Mouse (Mus musculus) right cerebral cortex, adult 2 months (tissue): Measurements from ENCODE around the gene Slc17a6.

Experiments used
- DNase-seq, 2 experiments: peaks; one replicate each; pipeline ENCODE4 v3.0.0; 2021 to 2022; ENCODE audit warnings: low spot score in 2 of 2

Slc17a6 gene

DNA sequence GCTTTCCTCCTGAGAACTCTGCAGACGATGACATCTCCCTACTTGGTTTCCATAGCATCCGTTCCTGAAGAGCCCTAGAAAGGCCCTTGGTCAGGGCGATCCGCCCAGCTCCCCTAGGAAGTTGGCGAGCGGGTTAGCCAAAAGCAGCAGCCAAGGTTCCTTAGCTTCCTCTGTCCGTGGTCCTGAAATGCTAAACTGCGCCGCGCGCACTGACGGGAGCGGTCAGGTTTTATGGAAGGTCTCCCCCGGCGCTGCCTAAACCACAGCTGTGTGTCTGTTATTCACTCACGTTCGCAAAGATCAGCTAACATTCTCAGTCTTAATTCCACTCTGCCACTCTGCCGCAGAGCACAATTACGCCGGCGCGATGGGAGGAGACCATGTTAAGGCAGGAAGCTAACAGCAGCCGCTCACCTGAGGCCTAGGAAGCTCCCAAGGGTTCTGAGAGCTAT is at the start of gene Slc17a6:
Gene Slc17a6, plus strand, starts transcription at position 313 of the 452 bp plus-strand sequence.
- DNase-seq: peak; percentile 46 to 62

DNA sequence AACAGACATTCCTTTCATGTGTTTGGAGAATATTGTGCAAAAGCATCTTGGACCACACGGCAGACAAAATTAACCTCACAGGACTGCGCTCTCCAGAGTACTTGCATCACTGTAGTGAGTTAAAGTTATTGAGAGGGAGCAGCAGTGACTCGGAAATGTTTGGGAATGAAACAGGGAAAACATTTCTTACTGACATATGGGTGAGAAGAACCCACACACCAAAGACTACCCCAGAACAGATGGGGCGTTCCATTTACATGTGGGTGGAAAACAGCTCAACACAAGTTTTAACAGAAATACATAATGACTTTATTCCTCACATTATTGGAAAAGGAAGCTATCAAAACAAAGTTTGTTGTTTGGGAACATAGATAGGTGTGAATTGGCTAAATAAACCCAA is 21.8 kb upstream of the Slc17a6 start:
- peak; percentile 26 to 33 for DNase-seq

GRCm38 (mm10) chr7:51603741-51604140 is 18.1 kb upstream of the Slc17a6 start:
- no peak for DNase-seq

DNA sequence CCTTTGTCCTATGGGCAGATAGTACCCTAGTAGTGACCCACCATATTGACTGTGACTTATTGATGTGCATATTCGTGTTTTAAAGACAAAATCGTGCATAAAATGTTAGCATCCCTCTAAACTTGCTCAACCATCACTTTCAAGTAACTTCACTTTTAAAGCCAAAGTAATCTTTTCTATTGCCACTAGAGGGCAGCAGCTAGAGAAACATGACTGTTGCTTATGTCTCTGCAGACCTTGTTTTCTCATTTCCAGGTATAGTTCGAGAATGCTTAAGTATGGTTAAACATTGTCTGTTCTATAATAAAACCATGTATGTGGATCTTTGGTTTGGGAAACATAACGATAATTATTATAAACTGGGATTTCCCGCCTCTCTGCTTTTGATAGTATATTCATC is 7.4 kb upstream of the Slc17a6 start:
- no peak for DNase-seq

- no peak for DNase-seq
Measured at GRCm38 (mm10) chr7:51617941-51618340, 3.9 kb upstream of the Slc17a6 start.

- DNase-seq: no peak
Measured at GRCm38 (mm10) chr7:51618412-51618811, 3.4 kb upstream of the Slc17a6 start.

- no peak for DNase-seq
Measured at GRCm38 (mm10) chr7:51619977-51620376, 1.8 kb upstream of the Slc17a6 start.

DNA sequence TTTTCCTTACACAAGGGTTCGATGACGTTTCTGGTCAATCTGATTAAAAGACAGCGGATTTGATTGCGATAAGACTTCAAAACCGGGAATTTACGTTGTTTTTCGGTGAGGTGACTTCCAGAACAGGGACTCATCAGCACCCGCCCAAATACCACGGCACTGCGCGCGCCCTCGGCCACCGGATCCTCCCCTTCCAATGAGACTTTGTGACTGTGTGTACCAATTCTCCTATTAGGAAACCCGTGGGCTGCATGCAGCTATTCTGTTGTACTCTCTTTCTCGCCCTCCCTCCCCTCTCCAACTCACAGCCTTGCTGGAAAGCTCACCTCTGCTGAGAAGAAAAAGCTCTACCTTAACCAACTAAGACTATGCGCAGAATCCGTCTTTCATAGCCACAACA is 390 bp downstream of the Slc17a6 start:
- DNase-seq: peak; percentile 35 to 47

- no peak for DNase-seq
Measured at GRCm38 (mm10) chr7:51622666-51623065, 860 bp downstream of the Slc17a6 start.

DNA sequence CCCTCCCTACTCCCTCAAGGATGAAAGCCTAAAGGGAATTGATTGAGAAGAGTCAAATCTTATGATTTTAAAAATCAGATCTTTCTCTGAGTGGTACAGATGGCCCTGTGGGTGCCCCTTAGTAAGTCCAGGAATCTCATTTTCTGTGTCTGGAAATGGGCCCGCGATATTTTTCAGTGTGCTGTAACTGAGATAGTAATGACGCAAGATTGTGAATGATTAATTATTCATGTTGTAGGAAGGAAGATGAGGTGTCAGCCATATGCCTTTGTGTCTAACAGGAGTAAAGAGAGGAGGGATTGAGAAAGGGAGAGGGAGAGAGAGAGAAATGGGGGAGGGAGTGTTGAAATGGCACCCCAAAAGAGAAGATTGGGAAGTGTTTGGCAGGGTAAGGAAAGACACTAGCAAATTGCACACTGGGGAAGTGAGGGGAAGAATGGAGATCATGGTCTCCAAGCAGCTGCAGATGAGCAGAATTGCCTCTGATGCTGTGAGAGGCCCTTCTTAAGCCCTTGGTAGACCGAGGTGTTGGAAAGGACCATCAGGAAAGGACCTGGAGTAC is 2.6 kb downstream of the Slc17a6 start:
- DNase-seq: no peak

GRCm38 (mm10) chr7:51625161-51625560 is 3.4 kb downstream of the Slc17a6 start:
- DNase-seq: peak in 1 of 2 experiments; percentile 7

GRCm38 (mm10) chr7:51625591-51626255 is 3.9 kb downstream of the Slc17a6 start:
- DNase-seq: no peak

- peak in 1 of 2 experiments; percentile 14 for DNase-seq
Measured at GRCm38 (mm10) chr7:51626451-51627000, 4.7 kb downstream of the Slc17a6 start.

DNA sequence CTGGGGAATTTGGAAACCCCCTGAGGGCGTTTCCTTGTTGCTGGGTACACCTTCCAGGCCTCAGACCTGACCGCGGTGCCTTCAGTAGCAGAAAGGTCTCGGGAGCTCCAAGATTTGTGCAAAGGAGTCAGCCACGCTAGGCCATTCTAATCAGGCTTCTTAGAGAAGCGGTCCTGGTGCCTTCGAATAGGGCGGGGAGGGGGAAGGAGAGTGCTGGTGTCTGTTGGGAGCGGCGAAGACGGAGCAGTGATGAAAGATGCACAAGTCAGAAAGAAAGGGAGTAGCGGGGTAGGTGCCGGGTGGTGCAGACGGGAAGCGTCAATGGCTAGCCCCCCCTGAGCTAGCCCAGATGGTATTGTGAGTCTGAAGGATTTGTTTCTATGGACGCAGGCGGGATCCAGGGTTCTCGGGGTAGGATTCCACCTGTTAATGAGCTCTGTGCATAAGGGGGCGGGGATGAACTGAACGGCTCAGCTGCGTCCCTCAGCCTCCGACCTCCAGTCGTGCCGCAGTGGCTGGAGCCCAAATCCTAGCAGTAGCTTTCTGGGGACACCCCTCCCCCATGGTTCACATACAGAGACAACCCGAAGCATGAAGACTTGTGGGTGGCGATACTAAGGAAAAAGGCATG is 5.3 kb downstream of the Slc17a6 start:
- DNase-seq: peak; percentile 16 to 26

DNA sequence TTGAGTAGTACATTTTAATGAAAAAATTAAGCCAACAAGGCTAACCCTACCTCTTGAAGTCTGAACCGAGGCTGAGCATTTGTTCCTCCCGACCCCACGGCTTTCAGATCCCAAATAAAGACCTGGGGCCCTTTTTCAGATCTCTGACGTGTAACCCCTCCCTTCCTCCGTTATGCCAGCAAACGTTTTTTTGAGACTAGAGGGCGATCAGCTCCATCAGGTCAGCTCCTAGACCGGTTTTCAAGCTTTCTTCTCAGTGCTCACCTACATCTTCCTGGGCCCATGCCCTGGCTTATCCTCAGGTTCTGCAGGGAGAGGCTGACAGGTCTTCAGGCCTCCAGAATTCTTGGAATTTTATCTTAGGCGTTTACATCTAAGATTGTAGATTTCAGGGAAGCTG is 5.9 kb downstream of the Slc17a6 start:
- no peak for DNase-seq

- no peak for DNase-seq
Measured at GRCm38 (mm10) chr7:51628349-51628748, 6.5 kb downstream of the Slc17a6 start.

DNA sequence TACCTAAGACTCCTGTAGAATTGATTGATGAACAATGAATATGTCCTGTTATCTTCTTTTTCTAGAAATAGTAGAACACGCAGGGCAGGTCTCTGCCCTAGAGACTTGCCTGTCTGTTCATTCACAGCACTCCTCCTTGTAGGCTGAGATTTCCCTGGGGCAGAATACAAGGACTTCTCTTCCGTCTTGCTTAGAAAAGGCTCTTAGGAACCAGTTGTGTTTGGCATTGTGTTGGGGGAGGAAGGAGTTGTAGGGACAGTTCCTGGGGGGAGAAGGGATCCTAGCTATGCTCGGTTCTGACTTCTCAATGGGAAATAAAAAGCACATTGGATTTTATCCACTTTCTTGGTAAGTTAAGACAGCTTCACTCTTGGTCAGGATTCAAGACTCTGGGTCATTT is 7.4 kb downstream of the Slc17a6 start:
- no peak for DNase-seq

DNA sequence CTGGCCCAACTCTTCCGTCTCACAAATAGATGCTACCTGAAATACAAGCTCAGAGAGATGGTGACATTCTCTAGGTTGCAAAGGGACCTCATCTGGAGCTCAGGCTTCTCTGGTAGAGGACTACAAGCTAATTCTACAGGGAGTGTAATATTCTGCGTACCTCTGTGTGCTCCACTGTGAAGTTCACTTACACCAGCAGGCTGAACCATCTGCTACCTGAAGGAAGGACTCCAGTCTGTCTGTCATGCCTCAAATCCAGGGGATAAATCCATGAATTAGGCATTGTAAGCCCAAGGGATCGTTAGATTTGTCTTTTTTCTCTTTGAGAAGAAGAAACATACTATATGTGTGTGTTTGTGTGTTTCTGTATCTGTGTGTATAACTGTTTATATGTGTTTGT is 9.4 kb downstream of the Slc17a6 start:
- no peak for DNase-seq

DNA sequence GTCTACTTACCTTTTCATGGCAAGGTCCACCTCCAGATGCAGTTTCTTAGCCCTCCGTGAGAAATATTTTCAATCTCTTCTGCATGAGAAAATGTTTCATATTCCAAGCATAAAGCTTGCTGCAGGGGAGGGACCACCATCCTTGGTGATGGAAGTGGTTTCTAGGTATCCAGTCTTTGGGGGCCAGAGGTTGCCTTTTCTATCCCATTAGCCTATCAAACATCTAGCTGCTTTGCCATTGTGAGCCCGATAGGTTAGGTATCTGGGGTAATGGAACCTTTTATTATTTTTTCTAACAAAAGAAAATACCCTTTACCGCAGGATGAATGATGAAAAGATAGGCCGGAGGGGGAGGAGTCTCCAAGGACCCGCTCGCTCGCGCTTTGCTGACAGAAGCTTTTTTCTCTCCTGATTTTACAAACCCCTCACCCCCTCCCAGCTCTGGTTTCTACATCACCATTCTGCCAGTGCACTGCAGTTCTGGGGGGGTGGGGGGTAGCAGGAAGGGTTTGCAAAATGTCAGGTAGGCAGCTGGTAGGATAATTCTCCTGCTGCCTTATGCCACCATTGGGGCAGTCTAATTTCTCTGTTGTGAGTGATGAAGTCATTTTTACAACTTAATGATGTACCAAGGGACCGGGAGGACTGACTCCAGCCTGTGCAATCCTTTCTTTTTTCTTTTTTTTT is 10.9 kb downstream of the Slc17a6 start:
- DNase-seq: no peak

DNA sequence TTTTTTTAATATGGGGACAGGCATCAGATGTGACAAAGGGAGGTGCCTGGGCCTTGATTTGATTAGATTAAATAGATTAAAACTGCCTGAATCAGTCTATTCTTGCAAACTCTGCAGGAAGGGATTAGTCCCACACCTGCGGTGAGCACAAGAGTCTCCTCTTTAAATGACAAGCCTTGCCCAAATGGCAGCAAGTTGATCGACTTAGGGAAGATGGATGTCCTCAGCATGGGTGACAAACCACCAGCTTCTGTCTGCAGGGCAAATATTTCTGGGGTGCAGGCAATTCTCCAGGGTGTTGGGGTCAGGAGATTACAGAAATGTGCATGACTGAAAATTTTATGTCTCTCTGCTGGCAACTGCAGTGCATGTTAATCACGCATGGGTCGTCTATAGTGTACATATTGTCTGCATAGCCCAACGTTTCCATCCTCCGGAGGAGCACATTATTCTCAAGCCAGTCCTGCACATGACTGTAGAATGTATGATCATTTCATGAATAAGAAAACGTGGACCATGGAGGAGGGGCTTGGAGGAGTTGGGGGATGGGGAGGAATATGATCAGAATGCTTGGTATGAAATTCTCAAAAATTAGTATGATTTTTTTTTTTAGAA is 11.5 kb downstream of the Slc17a6 start:
- no peak for DNase-seq

- no peak for DNase-seq
Measured at GRCm38 (mm10) chr7:51657152-51657551, 35.3 kb downstream of the Slc17a6 start.

DNA sequence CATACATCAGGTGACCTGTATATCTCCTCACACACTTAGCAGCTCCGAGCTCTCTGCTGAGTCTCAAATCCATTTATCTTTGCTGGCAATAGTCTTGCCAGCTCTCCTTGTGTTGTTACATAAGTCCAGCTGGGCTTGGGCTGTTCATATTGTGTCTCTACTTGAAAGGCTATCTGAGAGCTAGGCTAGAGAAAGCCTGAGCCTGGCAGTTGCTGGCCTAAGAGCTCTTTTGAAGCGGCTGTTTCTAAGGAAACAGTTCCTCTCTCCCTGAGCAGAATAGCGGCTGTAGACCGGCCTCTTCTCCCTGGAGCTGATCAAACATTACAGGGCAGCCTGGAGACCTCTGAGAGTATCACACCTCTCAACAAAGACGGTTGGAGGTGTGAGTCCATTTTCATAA is 40.6 kb downstream of the Slc17a6 start:
- DNase-seq: peak; percentile 2 to 8
